Mouse (Mus musculus) spleen, embryonic (tissue): ENCODE data around the gene Htra1.

ENCODE experiments used
- CTCF ChIA-PET: fragments of 350-600 bp; sonication (Branson Sonifier 250); formaldehyde crosslinking; loops from one replicate; lab custom pipeline; 2022; lab: Charles Lee

Gene Htra1

DNA sequence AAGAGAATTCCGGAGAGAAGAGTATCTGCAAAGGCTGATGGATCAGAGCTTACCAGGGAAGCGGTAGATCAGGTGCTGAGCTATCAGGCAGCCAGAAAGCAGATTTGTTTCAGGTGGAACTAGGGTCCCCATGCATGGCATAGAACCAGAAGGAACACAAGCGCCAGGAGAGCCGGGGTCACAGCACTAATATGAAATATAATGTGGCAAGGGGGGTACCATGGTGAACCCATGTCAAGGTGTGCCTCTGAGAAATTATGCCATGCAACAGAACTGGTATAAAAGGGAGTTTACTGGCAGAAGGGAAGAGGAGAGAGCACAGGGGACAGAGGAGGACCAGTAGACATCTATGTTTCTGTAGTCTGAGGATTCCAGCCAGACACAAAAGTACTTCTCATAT is 1.3 kb upstream of the Htra1 start:
- CTCF ChIA-PET: no interaction called here

DNA sequence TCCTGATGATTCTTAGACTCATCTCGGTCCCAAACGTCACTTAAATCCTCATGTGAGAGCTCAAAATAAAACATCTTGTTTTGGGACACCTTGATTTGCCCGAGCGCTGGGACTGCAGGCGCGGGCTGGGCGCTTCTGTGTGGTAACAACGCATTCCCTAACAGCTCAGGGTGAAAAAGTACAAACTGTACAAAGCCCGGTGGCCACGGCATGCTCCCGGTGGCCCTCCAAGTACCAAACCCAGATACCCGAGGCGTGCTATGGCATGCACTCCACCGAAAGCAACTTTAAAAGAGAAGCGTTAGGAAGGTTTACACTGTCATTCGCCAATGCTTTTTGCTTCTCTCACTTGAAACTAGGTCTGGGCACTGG is 504 bp upstream of the Htra1 start:
- CTCF ChIA-PET: no interaction called here

DNA sequence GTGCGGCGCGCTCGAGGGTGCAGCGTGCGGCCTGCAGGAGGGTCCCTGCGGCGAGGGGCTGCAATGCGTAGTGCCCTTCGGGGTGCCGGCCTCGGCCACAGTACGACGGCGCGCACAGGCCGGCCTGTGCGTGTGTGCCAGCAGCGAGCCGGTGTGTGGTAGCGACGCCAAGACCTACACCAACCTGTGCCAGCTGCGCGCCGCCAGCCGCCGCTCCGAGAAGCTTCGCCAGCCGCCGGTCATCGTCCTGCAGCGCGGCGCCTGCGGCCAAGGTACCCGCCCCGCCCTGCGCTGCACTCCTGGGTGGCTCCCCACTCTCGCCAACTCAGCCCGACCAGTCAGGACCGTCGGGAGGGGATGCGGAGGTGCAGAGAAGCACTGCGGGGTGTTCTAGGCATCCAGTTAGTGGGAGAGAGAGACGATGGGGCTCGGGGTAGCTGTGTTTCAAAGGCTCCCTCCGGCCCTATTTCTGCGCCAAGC is 601 bp downstream of the Htra1 start:
- CTCF ChIA-PET: no interaction called here

DNA sequence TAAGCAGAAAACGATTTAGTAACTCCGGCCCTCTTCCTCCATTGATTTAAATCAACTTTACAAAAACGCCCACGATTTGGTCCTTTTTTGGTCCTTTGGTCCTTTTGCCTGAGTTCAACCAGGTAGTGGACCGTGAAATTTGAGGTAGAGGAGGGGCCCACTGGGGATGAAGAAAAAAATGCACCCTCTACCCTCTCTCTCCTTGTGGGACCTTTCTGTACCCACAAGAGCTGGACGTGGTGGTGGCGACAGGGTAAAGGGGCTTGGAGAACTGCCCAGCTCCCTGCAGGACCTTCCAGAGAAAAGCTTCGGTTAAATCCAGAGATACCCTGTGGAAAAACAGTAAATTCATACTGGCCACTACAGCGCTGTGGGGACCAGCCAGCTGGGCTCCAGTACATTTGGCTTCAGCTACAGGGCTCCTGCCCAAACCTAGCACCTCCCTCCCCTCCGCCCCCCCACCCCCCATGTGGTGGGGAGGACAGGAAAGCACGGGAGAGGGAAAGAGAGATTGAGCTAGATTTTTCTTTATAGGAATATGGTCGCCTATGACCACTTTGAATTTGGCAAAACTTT is 1.4 kb downstream of the Htra1 start:
- CTCF ChIA-PET: no interaction called here

DNA sequence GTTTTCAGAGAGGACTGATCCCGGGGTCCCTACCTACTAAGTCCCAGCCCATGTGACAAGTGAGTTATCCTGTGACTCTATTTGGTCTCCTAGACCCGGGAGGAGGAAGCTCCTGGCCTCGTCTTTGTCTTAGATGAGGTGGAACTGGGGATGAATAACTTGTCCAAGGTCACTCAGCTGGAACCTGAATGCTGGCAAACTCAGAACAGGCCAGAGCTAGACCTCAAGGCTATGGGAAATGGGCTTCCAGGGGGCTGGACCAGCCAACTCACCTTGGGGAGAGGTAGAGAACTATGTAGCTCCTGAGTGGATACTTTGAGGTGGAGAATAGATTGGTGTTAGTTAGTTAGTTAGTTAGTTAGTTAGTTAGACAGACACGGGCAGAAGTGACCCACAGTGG is 2.1 kb downstream of the Htra1 start:
- CTCF ChIA-PET: no interaction called here

DNA sequence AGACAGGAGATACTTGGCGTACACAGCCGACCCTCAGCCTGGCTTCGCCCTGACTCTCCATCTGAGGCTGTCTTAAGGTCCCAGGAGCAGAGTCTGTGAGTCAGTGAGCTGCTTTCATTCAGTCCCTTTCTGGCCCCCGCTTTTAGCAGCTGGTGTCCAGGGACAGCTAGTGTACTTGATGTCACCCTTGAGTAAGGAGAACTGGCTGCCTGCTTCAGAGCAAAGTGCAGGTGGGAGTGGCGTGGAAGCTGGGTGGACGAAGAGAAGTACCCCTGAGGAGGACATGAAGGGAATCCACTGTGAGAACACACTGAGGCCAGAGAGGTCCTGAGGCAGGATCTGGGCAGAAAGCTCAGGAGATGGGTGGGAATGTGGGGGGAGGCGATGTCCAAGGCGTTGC is 3.0 kb downstream of the Htra1 start:
- CTCF ChIA-PET: no interaction called here

DNA sequence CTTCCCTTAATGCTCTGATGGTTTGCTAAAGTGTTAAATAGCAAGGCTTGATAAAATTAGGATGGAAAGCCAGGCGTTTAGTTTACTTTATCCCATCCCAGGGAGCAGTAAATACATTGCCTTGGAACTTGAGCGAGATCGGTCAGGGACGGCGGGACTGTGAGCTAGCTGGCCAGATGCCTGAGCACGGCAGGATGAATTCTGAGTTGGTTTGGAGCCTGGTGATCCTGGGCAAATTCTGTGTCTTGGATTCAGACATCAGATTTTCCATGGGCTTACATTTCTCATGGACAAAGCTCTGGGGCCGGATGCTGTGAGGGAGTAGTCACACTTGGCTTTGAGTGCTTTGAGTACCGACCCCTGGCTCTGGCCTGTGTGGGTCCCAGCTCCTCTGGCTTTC is 4.8 kb downstream of the Htra1 start:
- CTCF ChIA-PET: no interaction called here

DNA sequence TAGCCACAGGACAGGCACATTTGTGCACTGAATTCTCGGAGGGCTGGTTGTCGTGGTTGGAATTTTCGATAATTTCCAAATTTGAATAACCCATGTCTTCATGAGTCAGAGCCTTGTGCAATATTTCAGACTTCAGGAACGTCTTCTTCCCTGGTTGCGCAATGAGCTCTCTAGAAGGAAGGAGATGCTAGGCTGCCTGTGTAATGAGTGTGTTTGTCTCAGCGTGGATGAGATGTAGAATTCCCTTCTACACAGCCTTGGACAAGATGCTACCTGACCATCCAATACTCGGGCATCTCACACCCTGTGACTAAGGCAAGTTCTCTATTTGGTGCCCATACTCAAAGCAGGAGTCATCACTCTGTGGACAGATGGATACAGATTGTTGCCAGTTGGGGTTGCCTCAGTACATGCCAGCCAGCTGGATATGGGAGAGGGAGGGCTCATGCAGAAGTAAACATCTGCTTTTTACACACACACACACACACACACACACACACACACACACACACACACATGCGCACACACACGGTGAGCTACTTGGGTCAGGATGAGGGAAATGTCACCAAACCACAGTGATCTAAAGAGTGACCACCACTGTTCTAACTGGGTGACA is 7.5 kb downstream of the Htra1 start:
- CTCF ChIA-PET: no interaction called here

DNA sequence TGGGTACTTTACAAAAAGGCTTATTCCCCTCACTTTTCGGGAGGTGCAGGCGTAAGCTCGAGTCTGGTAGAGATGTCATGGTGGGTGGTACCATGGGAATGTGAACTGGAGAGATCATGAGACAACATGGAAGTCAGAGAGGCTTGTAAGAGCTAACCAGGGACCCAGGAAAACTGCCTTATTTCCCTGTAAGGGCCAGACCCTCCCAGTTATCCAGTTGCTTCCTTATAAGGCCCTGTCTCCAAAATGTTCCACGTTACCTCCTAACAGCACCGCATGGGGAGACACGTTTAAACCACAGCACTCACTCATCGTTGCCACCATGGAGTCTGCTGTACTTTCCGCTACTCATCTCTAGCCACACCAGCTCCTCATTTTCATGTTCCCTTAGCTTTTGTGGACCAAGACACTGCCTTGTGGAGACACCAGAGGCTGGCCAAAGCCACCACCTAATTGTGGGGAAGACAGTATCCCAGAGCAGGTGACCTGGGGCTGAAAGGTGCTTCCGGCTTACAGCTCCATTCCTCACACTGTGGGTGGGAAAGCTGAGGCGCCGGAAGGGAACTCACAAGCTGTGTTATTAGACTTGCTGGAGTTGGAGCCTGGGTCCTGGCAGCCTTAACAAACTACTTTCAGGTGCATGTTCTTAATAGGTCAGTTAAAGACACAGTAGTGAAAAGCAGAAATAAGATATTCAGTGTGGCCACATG is 9.0 kb downstream of the Htra1 start:
- CTCF ChIA-PET: no interaction called here

DNA sequence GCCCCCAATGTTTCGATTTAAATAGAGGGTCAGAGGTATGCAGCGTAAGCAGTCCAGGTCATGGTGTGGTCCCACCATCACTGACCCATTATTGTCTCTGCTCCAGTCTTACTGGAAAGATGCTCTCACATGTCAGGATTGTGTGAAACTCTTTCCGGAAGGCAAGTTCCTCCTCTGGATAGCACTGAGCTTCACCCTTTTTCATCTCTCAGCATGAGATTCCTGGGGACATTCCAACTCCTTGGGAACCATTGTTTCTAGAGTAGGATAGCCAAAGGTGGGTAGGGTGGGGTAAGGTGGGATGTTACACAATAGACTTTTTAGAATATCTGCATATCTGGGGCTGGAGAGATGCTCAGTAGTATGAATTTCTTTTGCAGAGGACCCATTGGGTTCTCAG is 9.8 kb downstream of the Htra1 start:
- CTCF ChIA-PET: no interaction called here

DNA sequence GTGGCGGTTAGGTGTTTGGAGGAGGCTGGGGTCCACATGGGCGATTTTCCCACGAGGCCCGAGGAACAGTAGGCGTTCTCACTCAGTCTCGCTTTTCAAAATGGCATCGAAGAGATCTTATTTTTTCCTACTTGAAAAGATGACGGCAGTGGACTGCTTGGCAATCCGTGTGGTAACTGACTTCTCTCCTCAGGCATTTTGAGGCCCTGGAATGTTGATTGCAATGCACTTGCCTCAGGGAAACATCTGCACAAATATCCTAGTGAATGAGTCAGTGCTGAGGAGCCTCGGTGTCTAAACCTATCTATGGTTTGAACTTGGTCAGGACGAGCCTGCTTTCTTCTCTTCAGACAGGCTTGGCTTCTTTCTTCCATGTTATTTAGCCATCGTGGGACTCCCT is 10.4 kb downstream of the Htra1 start:
- CTCF ChIA-PET: no interaction called here

DNA sequence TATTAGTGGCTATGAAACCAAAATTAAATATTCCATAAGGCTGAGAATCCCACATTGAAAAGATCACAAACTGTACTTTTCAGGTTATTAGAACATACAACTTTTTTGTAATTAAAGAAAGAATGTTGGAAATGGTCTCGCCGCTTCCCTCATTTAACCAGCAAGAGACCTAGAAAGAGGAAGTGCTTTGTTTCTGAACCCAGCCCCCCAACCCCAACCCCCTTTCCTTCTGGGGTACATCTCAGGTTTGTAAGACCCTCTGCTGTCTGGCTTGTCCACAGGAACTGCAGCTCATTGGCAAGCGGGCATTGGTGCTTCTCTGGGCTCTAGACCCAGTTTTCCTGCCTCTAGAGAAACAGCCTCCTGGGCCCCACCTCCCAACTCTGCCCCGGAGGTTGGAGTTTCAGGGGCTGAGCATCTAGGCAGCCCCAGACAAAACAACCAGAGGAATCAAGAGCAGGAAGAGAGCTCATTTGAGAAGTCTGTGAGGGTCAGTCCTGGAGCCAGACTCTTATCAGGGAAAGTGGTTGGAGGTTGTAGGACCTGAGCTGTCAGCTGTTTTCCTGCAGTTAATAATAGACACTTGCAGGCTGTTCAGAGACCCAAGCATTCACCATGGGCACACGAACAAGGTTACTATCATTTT is 12.8 kb downstream of the Htra1 start:
- CTCF ChIA-PET: no interaction called here

DNA sequence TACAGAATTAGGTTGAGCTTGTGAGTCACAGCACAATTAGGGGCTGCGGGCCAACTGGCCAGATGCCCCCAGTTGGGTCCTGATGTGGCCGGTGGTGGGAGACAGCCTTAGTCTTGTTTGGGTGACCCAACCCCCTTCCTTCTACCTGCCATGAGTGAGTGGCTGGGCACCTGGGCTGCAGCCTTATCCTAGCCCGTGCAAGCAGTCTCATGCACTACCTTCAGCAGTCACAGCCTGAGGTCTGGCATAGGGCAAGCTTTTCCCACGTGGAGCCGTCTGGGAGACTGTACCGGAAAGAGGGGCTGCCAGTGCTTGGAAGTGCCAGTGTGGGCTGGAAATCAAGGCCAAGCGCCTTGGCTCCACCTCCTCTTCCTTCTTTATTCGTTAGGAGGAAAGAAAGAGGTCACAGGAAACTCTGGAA is 13.4 kb downstream of the Htra1 start:
- CTCF ChIA-PET: no interaction called here

DNA sequence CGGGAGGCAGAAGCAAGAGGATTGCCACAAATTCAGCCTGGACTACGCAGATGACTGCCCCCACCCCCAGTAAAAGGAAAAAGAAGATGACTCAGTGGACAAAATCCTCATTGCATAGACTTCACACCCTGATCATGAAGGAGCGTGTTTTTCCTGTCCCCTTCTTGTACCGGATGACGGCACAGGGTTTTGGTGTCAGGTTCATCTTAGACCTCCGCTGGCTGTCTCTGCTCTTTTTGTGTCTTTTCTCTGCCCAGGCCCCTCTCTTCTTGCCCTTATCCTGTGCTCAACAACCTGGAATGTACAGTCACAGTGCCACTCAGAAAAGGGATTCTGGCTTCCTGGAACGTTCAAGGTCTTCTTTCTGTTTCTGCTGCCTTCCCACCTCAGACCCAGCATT is 14.6 kb downstream of the Htra1 start:
- CTCF ChIA-PET: no interaction called here

DNA sequence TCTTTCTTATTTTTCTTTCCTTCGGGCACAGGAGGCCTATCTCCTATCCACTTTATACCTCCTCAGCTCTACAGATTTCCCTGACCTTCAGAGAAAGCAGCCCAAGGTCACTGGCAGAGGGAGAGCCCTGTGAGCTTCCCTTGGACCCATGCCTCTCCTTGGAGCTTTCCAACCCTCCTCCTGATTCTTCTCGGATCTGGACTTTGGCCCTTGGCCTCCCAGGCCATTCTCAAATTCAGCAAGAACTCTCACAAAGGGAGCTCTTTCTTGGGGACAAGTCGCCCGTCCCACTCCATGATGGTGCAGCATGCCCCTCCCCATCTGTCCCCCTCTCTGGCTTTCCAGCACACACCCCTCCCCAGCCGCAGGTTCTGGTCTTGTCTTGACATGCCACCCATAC is 15.1 kb downstream of the Htra1 start:
- CTCF ChIA-PET: no interaction called here

DNA sequence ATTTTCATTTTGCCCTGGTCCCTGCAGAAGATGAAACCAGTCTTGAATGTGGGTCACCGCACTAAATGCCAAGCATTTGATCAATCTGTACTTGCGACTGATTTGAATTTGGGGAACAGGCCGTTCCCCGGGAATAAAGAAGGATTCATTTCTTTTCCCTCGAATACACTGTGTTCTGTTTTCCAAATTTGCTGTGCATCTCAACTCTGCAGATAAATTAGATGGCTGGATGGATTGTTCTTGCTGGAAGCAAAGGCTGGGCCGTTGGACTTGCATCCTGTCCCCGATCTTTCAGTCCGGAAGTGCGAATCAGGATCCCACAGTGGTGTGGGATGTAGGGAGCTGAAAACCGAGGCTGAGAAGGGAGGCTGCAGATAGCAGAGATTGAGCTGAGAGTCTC is 17.5 kb downstream of the Htra1 start:
- CTCF ChIA-PET: interaction anchor here (0.5 kb wide), 1 partner anchor 94 kb away, joined by 4 read pairs; no protein-coding TSS in a partner anchor

DNA sequence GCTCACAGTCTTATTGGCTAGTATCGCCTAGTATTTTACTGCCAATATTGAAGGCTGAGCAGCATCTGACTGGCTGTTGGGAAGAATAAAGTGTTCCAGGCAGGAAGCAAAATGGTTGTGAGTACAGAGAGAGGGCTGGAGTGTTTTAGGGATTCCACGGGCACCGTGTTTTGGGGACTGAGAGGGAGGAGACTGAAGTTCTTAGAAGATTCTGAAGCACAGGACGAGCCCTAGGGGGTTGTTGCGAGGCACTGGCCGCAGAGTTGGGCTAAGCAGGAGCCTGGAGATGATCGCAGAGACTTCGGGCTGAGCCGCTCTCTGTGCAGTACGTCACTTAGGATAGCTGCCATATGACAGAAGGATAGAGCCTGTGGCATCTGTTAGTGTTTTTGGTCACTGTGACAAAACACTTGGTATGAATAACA is 18.3 kb downstream of the Htra1 start:
- CTCF ChIA-PET: interaction anchor here (0.5 kb wide), 1 partner anchor 95 kb away, joined by 4 read pairs; no protein-coding TSS in a partner anchor

DNA sequence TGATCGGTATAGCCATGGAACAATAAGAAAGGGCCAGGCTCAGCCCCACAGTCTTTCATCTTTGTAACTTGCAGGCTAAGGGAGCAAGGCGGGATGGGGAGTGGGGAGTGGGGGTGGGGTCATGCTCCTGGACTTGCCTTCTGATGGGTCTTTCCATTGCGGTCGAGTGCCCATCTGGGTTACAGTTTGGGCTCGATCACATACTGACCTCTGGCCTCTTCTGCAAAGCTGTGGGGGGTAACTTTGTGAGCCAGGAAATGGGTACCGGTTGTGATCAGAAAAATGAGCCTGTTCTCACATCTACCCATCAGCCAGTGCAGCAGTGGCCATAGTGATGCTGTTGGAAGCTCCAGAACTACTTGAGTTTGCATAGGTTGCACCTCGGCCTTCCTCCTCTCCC is 22.6 kb downstream of the Htra1 start:
- CTCF ChIA-PET: no interaction called here

DNA sequence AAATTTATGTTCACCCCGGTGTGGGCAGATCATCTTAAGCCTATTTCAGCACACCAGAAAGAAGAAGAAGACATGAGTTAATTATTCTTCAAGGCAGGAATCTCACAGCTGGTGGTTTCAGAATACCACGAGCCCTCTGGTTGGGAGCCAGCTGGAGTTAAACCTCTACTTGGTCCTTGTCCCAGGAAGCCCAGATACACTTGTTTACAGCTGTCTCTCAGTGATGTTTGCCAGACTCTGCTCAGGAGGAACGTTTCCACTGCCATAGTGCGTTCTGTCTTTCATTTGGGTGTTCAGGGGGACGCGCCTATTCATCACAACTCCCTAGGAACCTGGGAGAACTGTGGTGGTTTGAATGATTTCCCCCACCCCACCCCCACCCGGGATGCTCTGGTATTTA is 24.0 kb downstream of the Htra1 start:
- CTCF ChIA-PET: no interaction called here

DNA sequence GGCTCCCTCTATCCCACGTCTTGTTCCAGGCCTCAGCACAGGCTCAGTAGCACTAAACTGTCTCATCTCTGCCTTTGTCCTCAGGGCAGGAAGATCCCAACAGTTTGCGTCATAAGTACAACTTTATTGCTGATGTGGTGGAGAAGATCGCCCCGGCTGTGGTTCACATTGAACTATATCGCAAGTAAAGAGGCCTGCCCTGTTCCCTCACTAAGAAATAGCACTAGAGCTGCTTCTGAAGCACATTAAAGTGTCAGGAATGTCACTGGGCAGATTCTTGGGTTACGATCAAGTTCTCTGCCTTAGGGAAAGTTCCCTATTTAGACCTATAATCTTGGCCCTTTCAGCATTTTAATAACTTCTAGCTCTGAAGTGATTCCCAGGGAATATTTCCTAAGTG is 25.5 kb downstream of the Htra1 start:
- CTCF ChIA-PET: interaction anchor here (0.6 kb wide), 1 partner anchor 450 kb away, joined by 3 read pairs; no protein-coding TSS in a partner anchor

DNA sequence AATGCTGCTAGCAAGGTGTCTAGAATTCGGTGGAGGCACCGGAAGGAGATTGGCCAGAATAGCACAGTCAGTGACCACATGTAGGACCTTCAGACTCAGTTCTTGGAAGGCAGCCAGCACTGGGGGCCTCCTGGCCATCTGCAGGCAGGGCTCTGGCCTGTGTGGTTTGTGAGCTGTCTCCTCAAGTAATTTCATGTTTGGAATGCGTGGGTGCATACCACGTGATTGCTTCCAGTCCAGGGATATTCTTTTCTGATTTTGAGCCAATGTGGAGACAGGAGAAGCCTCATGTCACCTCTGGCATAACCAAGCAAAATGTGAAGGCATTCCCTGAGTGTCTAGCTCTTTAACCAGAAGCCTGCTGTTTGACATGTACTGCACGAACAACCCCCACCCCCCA is 28.8 kb downstream of the Htra1 start:
- CTCF ChIA-PET: no interaction called here

DNA sequence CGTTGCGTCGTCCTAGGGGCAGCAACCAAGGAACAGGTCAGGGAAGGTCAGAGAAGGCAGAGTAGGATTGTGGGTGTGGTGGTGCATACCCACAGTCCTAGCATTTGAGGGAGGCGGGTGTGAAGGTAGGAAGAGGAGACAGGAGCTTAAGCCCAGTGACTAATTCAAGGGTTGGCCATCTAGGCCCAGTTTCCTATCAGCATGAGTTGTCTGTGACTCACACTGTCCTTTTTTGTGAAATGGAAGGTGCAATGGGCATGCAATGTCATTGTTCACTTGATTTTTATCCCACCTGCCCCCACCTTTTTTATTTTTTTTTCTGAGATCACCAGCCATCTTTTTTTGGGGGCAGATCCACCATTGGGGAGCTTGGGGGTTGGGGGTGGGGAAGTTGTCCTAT is 29.5 kb downstream of the Htra1 start:
- CTCF ChIA-PET: no interaction called here
